Mouse (Mus musculus): Measurements from ENCODE around the gene Ssu2. TPM values are rescaled to one million over a fixed set of nuclear protein-coding genes. Genes with fewer than 3 reads are reported as not detected.

The Ssu2 gene
- polyA plus RNA-seq (2017; shearing (Covaris generic)) = not detected

- ATAC-seq = no peak
Measured at GRCm38 (mm10) chr6:112387947-112388346, at the start of gene Ssu2. Gene Ssu2, minus strand, starts transcription at chr6:112388023.

GRCm38 (mm10) chr6:112426018-112426732 lies 38.4 kb upstream of the Ssu2 start:
- no peak for ATAC-seq

- no peak for ATAC-seq
Measured at GRCm38 (mm10) chr6:112423746-112424501, 36.1 kb upstream of the Ssu2 start.

GRCm38 (mm10) chr6:112420883-112421282 lies 33.1 kb upstream of the Ssu2 start:
- no peak for ATAC-seq

- no peak for ATAC-seq
Measured at GRCm38 (mm10) chr6:112419333-112419732, 31.5 kb upstream of the Ssu2 start.

- no peak for ATAC-seq
Measured at GRCm38 (mm10) chr6:112404111-112404510, 16.3 kb upstream of the Ssu2 start.

GRCm38 (mm10) chr6:112401953-112402683 lies 14.3 kb upstream of the Ssu2 start:
- ATAC-seq = no peak

- ATAC-seq = no peak
Measured at GRCm38 (mm10) chr6:112397351-112397750, 9.5 kb upstream of the Ssu2 start.

- no peak for ATAC-seq
Measured at GRCm38 (mm10) chr6:112396352-112396751, 8.5 kb upstream of the Ssu2 start.

- ATAC-seq = no peak
Measured at GRCm38 (mm10) chr6:112388385-112388784, 562 bp upstream of the Ssu2 start.

- ATAC-seq = no peak
Measured at GRCm38 (mm10) chr6:112386260-112386659, 1.6 kb downstream of the Ssu2 start.

- ATAC-seq = no peak
Measured at GRCm38 (mm10) chr6:112382990-112383685, 4.7 kb downstream of the Ssu2 start.

- ATAC-seq = no peak
Measured at GRCm38 (mm10) chr6:112379054-112379453, 8.8 kb downstream of the Ssu2 start.

GRCm38 (mm10) chr6:112375661-112376392 lies 12.0 kb downstream of the Ssu2 start:
- no peak for ATAC-seq

- ATAC-seq = no peak
Measured at GRCm38 (mm10) chr6:112373886-112374585, 13.8 kb downstream of the Ssu2 start.

GRCm38 (mm10) chr6:112365294-112365693 lies 22.5 kb downstream of the Ssu2 start:
- ATAC-seq = no peak

- ATAC-seq = no peak
Measured at GRCm38 (mm10) chr6:112364581-112364980, 23.2 kb downstream of the Ssu2 start.

GRCm38 (mm10) chr6:112362349-112362958 lies 25.4 kb downstream of the Ssu2 start:
- no peak for ATAC-seq

GRCm38 (mm10) chr6:112360676-112361075 lies 27.1 kb downstream of the Ssu2 start:
- no peak for ATAC-seq

- ATAC-seq = no peak
Measured at GRCm38 (mm10) chr6:112359341-112359740, 28.5 kb downstream of the Ssu2 start.

GRCm38 (mm10) chr6:112350452-112350851 lies 37.4 kb downstream of the Ssu2 start:
- ATAC-seq = no peak

Data from inflammation-experienced regulatory T-cells, adult 6 months (primary cell).